Comparison of ENCODE assay signal across 7 mouse cellular contexts in genomic region chr1:189007239-189007979, GRCm38 (mm10). TPM values are rescaled to one million over a fixed set of nuclear protein-coding genes. Genes with fewer than 3 reads are reported as not detected.
DNase-seq lines count a peak whose midpoint lies in the region; ATAC-seq lines count a peak whose summit lies in the region.

Gene Kctd3, minus strand, starts transcription at chr1:189007841.

- peak; percentile 91 for DNase-seq in adrenal gland, adult 8-10 months
- DNase-seq in embryo, embryonic 9.5 days (ENCODE audit: extremely low spot score), result peak; percentile 97
- peak; percentile 98 to 99 for DNase-seq in gastrocnemius, postnatal 4 days (ENCODE audit: low spot score in 2 of 2)
- peak; percentile 97 for DNase-seq in left cerebral cortex, postnatal 36 days (ENCODE audit: low spot score in 2 of 2)
- DNase-seq in midbrain, embryonic 11.5 days (ENCODE audit: low spot score, missing footprints), result peak; percentile 100
- DNase-seq in skeletal muscle tissue, adult 2 months (ENCODE audit: low read depth, low spot score), result peak; percentile 90

- H3K4me3 ChIP-seq in intestine, embryonic 16.5 days (ENCODE audit: low read length), result peak within 1 kb of the TSS; percentile 94
- H3K4me3 ChIP-seq in midbrain, embryonic 11.5 days (ENCODE audit: low read depth, low read length), result peak within 1 kb of the TSS; percentile 97

- peak within 1 kb of the TSS; percentile 89 for H3K4me2 ChIP-seq in intestine, embryonic 16.5 days (ENCODE audit: low read depth, low read length)
- peak within 1 kb of the TSS; percentile 93 for H3K4me2 ChIP-seq in midbrain, embryonic 11.5 days

- H3K36me3 ChIP-seq in intestine, embryonic 16.5 days (ENCODE audit: control insufficient read depth, insufficient read depth, low read length), result no peaks in the 10 kb centered on the region
- no peaks in the 10 kb centered on the region for H3K36me3 ChIP-seq in midbrain, embryonic 11.5 days (ENCODE audit: control insufficient read depth, insufficient read depth, low read length)

- ATAC-seq in intestine, embryonic 16.5 days, result peak; percentile 89
- peak; percentile 93 for ATAC-seq in midbrain, embryonic 11.5 days (ENCODE audit: low FRiP score)

- no peaks in the 10 kb centered on the region for H3K27me3 ChIP-seq in intestine, embryonic 16.5 days (replicated peaks; ENCODE audit: control insufficient read depth, insufficient read depth, low read length)
- H3K27me3 ChIP-seq in midbrain, embryonic 11.5 days (ENCODE audit: control insufficient read depth, insufficient read depth, low read length), result no peaks in the 10 kb centered on the region

- peak within 1 kb of the TSS; percentile 95 for H3K9ac ChIP-seq in intestine, embryonic 16.5 days (ENCODE audit: low read depth, low read length)
- peak within 1 kb of the TSS; percentile 92 for H3K9ac ChIP-seq in midbrain, embryonic 11.5 days (ENCODE audit: low read length)

- peaks cover 18% of the 10 kb centered on the region for H3K4me1 ChIP-seq in intestine, embryonic 16.5 days (ENCODE audit: control insufficient read depth, insufficient read depth, low read length)
- peaks cover 9% of the 10 kb centered on the region for H3K4me1 ChIP-seq in midbrain, embryonic 11.5 days (ENCODE audit: control insufficient read depth, insufficient read depth, low read length)

- WGBS in intestine, embryonic 16.5 days, result under 1% methylated on average over 74 of the region's 74 CpGs
- under 1% methylated on average over 70 of the region's 74 CpGs for WGBS in midbrain, embryonic 11.5 days

- H3K27ac ChIP-seq in intestine, embryonic 16.5 days (ENCODE audit: low read length), result peak within 1 kb of the TSS; percentile 68; the same call in 1 of the 2 replicates
- peak within 1 kb of the TSS; percentile 41; the same call in 1 of the 2 replicates for H3K27ac ChIP-seq in midbrain, embryonic 11.5 days (ENCODE audit: low read depth, low read length)

- no peaks in the 10 kb centered on the region for H3K9me3 ChIP-seq in intestine, embryonic 16.5 days (ENCODE audit: control insufficient read depth, low read length)
- H3K9me3 ChIP-seq in midbrain, embryonic 11.5 days (ENCODE audit: control insufficient read depth, low read length), result no peaks in the 10 kb centered on the region

- intact Hi-C loops in left cerebral cortex, postnatal 36 days (cut with DNase I), result no loop called here

RNA-seq across cellular contexts. Expression of gene Kctd3, which starts in this region (rescaled TPM):
- 10 to 100 TPM; 25.9 to 31.7 (median 27.8) TPM for total RNA-seq in adrenal gland, adult 8-10 months (2022)
- total RNA-seq in gastrocnemius, postnatal 4 days (2021), result 10 to 100 TPM; 39.7 to 41.9 TPM
- polyA plus RNA-seq in intestine, embryonic 16.5 days (2015; fragmentation: Nextera tagmentation; extraction: Ambion mirVana), result 17.9 and 18.3 TPM in 2 replicates
- total RNA-seq in left cerebral cortex, postnatal 36 days (2021), result 10 to 100 TPM; 95.0 to 97.8 TPM
- polyA plus RNA-seq in midbrain, embryonic 11.5 days (2014; fragmentation: Nextera tagmentation; extraction: Ambion mirVana), result 36.1 and 36.7 TPM in 2 replicates

Comparison
In these comparisons a context has a peak if more than half of its experiments do, and no peak if none do; other contexts are left out.
1. Peak in every context shown above with its lines: DNase-seq, ATAC-seq, H3K4me3 ChIP-seq and H3K27ac ChIP-seq.